Mouse (Mus musculus): ENCODE data around the gene Khdc1c. TPM values are rescaled to one million over a fixed set of nuclear protein-coding genes. Genes with fewer than 3 reads are reported as not detected.

Khdc1c gene
- polyA plus RNA-seq, 1 experiment from 2014 or later, result not detected

DNA sequence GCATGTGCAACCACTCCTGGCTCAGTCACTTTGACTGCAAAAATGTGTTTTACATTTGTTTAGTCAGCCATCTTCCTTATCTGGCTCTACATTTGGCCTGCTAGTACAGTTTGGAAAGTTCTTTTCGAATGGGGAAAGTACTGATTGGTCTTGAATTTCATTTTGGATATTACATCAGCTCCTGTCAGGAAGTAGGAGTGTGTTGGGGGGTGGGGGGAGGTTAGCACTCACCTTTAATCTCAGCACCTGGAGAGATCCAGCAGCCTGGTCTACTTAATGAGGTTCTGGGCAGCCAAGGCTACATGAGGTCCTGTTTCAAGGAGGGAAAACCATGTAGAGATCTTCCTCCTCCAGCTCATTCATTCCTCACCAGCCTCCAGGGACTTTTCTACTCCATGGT lies 15.1 kb downstream of the Khdc1c start, which contains the start of gene Khdc1b:
Gene Khdc1b, plus strand, starts transcription at position 301 of the 400 bp plus-strand sequence.
- Histone ChIP-seq H3K4me1 (no peaks in the 10 kb centered on the region), H3K27me3 (ENCODE audit: low read depth, poor library complexity, severe bottlenecking) (no peaks in the 10 kb centered on the region), H3K27ac (replicated peaks) (no peak within 1 kb of the TSS), H3K4me3 (no peak within 1 kb of the TSS), H3K36me3 (no peaks in the 10 kb centered on the region), H3K9me3 (replicated peaks) (peaks cover 5% of the 10 kb centered on the region; the same call in 1 of the 2 replicates)
- DNase-seq (ENCODE audit: low spot score), result no peak
- WGBS, result 95% methylated on average over 1 of the region's 1 CpGs

DNA sequence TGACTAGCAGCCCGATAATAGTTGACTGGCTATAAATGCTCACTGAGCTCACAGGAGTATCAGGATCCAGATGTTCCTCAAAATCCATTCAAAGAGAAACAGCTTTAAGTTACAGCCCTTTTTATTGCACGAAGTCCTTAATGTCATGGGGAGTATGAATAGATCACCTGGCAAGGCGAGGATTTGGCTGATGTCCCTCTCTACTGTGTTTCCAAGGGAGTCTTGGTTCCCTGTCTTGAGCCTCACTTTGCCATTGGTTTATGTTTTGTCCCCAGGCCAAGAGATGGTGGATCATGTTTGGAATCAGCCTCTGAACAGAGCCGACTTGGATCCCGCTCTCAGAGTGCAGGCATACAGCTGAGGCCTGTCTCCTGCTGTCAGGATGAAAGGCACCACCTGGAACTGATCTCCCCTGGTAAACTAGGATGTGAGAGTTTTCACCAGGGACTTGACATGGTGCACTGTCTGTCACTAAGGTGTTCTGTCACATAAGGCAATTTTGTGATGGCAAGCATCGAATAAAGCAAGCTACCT lies 23.1 kb downstream of the Khdc1c start:
- DNase-seq (ENCODE audit: low spot score), result no peak
- Histone ChIP-seq H3K27ac (replicated peaks) (no peak overlapping the region), H3K27me3 (ENCODE audit: low read depth, poor library complexity, severe bottlenecking) (no peaks in the 10 kb centered on the region), H3K4me1 (no peaks in the 10 kb centered on the region), H3K9me3 (replicated peaks) (no peaks in the 10 kb centered on the region), H3K36me3 (no peaks in the 10 kb centered on the region), H3K4me3 (no peak overlapping the region)
- 84% methylated on average over 6 of the region's 6 CpGs for WGBS

DNA sequence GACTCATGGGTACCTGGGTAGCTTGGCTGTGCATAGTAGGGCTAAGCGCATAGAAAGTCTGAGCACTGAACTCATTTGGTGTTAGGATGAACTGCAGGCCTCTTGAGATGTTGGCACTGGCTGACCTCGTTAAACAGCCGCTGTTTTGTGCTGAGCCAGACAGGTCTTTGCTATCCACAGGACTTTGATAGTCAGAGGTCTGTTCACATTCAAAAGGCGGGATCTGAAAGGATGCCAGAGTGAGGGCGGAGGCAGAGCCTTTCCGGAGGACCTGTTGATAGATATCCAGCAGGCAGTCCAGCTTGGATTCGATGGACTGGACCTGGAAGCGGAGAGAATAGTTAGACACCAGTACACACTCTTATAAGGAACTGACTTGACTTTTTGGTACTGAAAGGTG lies 34.7 kb downstream of the Khdc1c start:
- no peaks in the 10 kb centered on the region for H3K36me3 ChIP-seq
- H3K27me3 ChIP-seq (ENCODE audit: low read depth, poor library complexity, severe bottlenecking), result no peaks in the 10 kb centered on the region
- no peak overlapping the region for H3K27ac ChIP-seq (replicated peaks)
- no peaks in the 10 kb centered on the region for H3K9me3 ChIP-seq (replicated peaks)
- WGBS, result 92% methylated on average over 8 of the region's 8 CpGs
- no peak overlapping the region for H3K4me3 ChIP-seq
- no peaks in the 10 kb centered on the region for H3K4me1 ChIP-seq
- DNase-seq (ENCODE audit: low spot score), result no peak

DNA sequence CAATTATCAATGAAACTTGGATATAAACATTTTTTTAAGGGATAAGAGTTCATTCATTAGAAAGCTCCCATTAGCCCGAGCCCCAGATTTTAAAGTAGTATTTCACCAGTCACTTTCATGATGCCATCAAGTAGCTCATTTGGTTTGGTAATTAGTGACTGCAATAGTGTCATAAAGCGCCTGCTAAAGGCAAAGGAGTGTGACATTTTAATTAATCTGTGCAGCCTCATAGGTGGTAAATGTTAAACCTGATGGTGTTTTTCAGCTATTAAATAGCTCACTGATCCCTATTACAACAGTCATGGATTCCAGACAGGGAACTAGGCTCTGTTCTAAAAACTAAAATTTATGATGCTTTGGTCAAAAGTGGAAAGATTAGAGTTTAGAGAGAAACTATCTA lies 39.1 kb downstream of the Khdc1c start:
- no peak for DNase-seq (ENCODE audit: low spot score)
- no peaks in the 10 kb centered on the region for H3K9me3 ChIP-seq (replicated peaks)
- H3K27ac ChIP-seq (replicated peaks), result no peak overlapping the region
- no peak overlapping the region for H3K4me3 ChIP-seq
- no peaks in the 10 kb centered on the region for H3K27me3 ChIP-seq (ENCODE audit: low read depth, poor library complexity, severe bottlenecking)
- peaks cover 5% of the 10 kb centered on the region; the same call in 1 of the 2 replicates for H3K4me1 ChIP-seq
- WGBS, result 76% methylated on average over 2 of the region's 2 CpGs
- no peaks in the 10 kb centered on the region for H3K36me3 ChIP-seq

DNA sequence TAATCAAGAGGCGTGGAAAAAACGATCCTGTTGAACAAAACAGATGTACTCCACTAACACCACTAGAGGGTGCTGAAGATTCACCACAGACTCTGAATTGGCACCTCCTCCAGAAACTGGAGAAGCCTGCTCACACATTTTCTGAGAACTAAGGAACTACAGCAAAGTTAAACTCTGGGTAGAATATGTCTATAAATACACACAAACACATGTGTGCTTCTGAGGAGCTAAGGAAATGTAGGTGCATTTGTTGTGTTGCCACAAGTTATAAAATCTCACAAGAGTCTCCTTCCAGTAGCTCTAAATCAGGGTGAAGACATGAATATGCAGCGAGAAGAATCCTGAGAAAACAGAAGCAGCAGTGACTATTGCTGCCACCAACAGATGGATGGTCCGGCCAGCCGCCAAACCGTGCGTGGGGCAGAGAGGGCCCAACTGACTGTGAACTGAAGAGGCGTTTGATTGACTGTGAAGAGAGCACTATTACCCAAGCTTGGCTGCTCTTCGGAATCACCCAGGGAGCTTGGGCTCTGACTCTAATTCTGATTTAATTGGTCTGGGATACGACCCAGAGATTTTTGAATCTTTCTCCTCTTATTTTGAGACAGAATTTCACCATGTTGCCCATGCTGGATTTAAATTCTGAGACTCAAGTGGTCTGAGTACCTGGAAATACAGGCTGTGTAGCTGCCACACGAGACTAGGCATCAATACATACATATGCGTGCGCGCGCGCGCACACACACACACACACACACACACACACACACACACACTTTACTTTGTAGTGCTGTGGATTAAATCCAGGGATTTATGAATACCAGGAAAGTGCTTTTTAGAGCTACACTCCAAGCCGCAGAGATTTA lies 43.4 kb downstream of the Khdc1c start:
- H3K4me1 ChIP-seq, result peaks cover 5% of the 10 kb centered on the region; the same call in 1 of the 2 replicates
- no peak overlapping the region for H3K27ac ChIP-seq (replicated peaks)
- WGBS, result 63% methylated on average over 18 of the region's 18 CpGs
- no peaks in the 10 kb centered on the region for H3K36me3 ChIP-seq
- peak; percentile 20 for DNase-seq (ENCODE audit: low spot score)
- H3K4me3 ChIP-seq, result no peak overlapping the region
- H3K9me3 ChIP-seq (replicated peaks), result no peaks in the 10 kb centered on the region
- H3K27me3 ChIP-seq (ENCODE audit: low read depth, poor library complexity, severe bottlenecking), result no peaks in the 10 kb centered on the region

DNA sequence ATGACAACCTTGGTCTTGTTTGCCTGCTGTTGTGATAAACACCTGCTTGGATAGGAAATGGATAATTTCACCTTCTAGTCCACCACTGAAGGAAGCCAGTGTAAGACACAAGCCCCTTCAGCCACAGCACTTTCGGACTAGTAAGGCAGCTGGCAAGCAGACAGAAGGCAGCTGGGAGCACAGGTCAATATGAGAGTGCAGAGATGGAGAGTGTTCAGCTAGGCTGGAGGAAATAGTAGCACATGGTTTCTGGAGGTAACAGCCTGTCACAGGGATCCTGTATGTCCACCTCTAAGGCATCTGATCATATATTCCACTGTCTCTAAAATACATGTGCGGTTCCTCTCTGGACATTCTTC lies 44.0 kb downstream of the Khdc1c start:
- no peak overlapping the region for H3K4me3 ChIP-seq
- H3K9me3 ChIP-seq (replicated peaks), result no peaks in the 10 kb centered on the region
- H3K27ac ChIP-seq (replicated peaks), result no peak overlapping the region
- DNase-seq (ENCODE audit: low spot score), result no peak
- H3K27me3 ChIP-seq (ENCODE audit: low read depth, poor library complexity, severe bottlenecking), result no peaks in the 10 kb centered on the region
- H3K36me3 ChIP-seq, result no peaks in the 10 kb centered on the region
- WGBS, result 89% methylated on average over 2 of the region's 2 CpGs
- peaks cover 5% of the 10 kb centered on the region; the same call in 1 of the 2 replicates for H3K4me1 ChIP-seq

DNA sequence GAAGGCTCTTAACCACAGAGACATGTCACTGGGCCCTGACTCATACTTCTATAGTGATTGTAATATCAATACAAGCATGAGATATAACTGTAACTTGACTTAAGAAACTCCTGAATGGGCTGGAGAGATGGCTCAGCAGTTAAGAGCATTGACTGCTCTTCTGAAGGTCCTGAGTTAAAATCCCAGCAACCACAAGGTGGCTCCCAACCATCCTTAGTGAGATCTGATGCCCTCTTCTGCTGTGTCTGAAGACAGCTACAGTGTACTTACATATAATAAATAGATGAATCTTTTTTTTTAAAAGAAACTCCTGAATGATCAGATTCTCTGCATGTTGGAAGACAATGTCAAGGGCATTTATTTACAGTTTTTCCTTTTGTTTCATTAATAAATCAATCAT lies 51.2 kb downstream of the Khdc1c start:
- H3K27me3 ChIP-seq (ENCODE audit: low read depth, poor library complexity, severe bottlenecking), result no peaks in the 10 kb centered on the region
- no peaks in the 10 kb centered on the region for H3K4me1 ChIP-seq
- H3K9me3 ChIP-seq (replicated peaks), result no peaks in the 10 kb centered on the region
- no peak overlapping the region for H3K27ac ChIP-seq (replicated peaks)
- DNase-seq (ENCODE audit: low spot score), result no peak
- no peaks in the 10 kb centered on the region for H3K36me3 ChIP-seq
- H3K4me3 ChIP-seq, result no peak overlapping the region

Other genes starting within 250 kb of the Khdc1c start
- 10.2 and 12.5 TPM in 2 replicates for gene Tmem14a, start 149.8 kb upstream of the Khdc1c start, polyA plus RNA-seq (2016; fragmentation: Nextera tagmentation; extraction: Ambion mirVana)
- gene Gsta3, start 127.7 kb upstream of the Khdc1c start, polyA plus RNA-seq (2016; fragmentation: Nextera tagmentation; extraction: Ambion mirVana), result 0.21 and 0.40 TPM in 2 replicates
- not detected in 2 replicates for gene Khdc1a, start 18.7 kb upstream of the Khdc1c start, polyA plus RNA-seq (2016; fragmentation: Nextera tagmentation; extraction: Ambion mirVana)
- not detected in 2 replicates for gene Khdc1b, start 15.2 kb downstream of the Khdc1c start, polyA plus RNA-seq (2016; fragmentation: Nextera tagmentation; extraction: Ambion mirVana)